Mouse (Mus musculus) ES-E14 (cell line): Measurements from ENCODE around the gene Zan. TPM values are rescaled to one million over a fixed set of nuclear protein-coding genes. Genes with fewer than 3 reads are reported as not detected.

ENCODE experiments used
- DNase-seq: peaks from one replicate; pipeline ENCODE4 v3.0.0-alpha.2; 2013; ENCODE audit warnings: low read depth, low spot score
- H3K27ac ChIP-seq: 2 replicates; pipeline ENCODE4 v1.5.1; 2012; ENCODE audit warnings: low read depth, mild to moderate bottlenecking, low read length, moderate library complexity, mixed read lengths; ENCODE audit not compliant: poor library complexity, insufficient read depth, severe bottlenecking
- H3K36me3 ChIP-seq: 2 replicates; pipeline ENCODE4 v1.6.1; 2012; ENCODE audit warnings: mild to moderate bottlenecking, low read length, moderate library complexity, mixed read lengths; ENCODE audit not compliant: control insufficient read depth, poor library complexity, insufficient read depth, severe bottlenecking
- H3K4me1 ChIP-seq, 2 experiments: fragments of 150-350 bp in 1 of 2; sonication (generic) in 1 of 2; 2 replicates each; pipeline ENCODE4 v1.6.1; 2012; ENCODE audit warnings: low read length in 2 of 2, mild to moderate bottlenecking in 1 of 2, mixed read lengths in 1 of 2; ENCODE audit not compliant: control insufficient read depth in 2 of 2, insufficient read depth in 2 of 2, poor library complexity in 1 of 2
- H3K4me3 ChIP-seq, 2 experiments: fragments of 150-350 bp in 1 of 2; sonication (generic) in 1 of 2; 2 replicates each; pipeline ENCODE4 v1.5.1; 2012; ENCODE audit warnings: low read length in 2 of 2, low read depth in 1 of 2, mild to moderate bottlenecking in 1 of 2, mixed read lengths in 1 of 2; ENCODE audit not compliant: insufficient read depth in 1 of 2, poor library complexity in 1 of 2, severe bottlenecking in 1 of 2
- H3K9ac ChIP-seq: 2 replicates; pipeline ENCODE4 v1.6.1; 2012; ENCODE audit warnings: low read depth, mild to moderate bottlenecking, low read length, mixed read lengths; ENCODE audit not compliant: poor library complexity, insufficient read depth, severe bottlenecking
- H3K9me3 ChIP-seq: fragments of 150-350 bp; sonication (generic); 2 replicates; pipeline ENCODE4 v1.6.1; 2012; ENCODE audit warnings: low read depth, mild to moderate bottlenecking, low read length; ENCODE audit not compliant: control insufficient read depth, insufficient read depth
- CHD2 ChIP-seq: IDR thresholded peaks from 2 replicates; pipeline ENCODE4 v1.6.1; 2014; ENCODE audit warnings: mild to moderate bottlenecking, low read depth, low read length, inconsistent platforms
- MAFK ChIP-seq: IDR thresholded peaks from 2 replicates; pipeline ENCODE4 v1.6.1; 2014; ENCODE audit warnings: mild to moderate bottlenecking, low read depth, low read length, inconsistent platforms; ENCODE audit not compliant: insufficient read depth
- ZC3H11A ChIP-seq: IDR thresholded peaks from 2 replicates; pipeline ENCODE4 v1.6.1; 2012; ENCODE audit warnings: low read depth, mild to moderate bottlenecking, inconsistent platforms, low read length, borderline replicate concordance
- in situ Hi-C, 2 experiments: fragments of 600-800 bp; cut with MboI; formaldehyde crosslinking; loops; one replicate each; pipeline ENCODE4 v1.15.1; 2025; ENCODE audit warnings: low sequenced_read_pairs in 2 of 2, inconsistent platforms in 1 of 2; ENCODE audit not compliant: unreplicated experiment in 2 of 2
- total RNA-seq: library from RNA; depleted of rRNA; stranded (reverse); fragments of 300-350 nt; gene quantifications from 2 replicates; pipeline ENCODE4 v1.2.3, GENCODE M21; 2012; rRNA removed

The Zan gene
- total RNA-seq, 1 experiment: 2.6 TPM

DNA sequence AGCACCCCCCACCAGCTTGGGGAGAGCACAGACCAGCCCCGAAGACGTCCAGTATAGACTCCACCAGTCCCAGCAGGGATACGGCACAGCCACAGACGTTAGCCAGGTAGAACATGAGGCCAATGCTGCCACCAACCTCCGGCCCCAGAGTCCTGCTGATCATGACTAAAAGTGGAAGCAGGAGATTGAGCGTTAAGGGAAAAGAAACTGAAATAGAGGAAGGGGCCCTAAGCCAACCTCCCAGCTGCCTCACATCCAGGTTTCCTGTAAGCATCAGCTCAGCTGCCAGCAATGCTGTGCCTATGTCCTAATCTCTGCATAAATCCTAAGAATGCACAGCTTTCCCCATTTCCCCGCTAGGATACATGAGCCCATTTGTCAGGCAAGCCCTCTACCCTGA lies 146.0 kb downstream of the Zan start:
- peaks cover 8 to 9% of the 10 kb centered on the region in 2 experiments for H3K4me1 ChIP-seq
- DNase-seq: no peak
- no peak overlapping the region for H3K4me3 ChIP-seq
- no peak for TF ChIP-seq CHD2
- no peak for TF ChIP-seq ZC3H11A
- no peak for TF ChIP-seq MAFK
- H3K9me3 ChIP-seq: no peaks in the 10 kb centered on the region
- peaks cover 2% of the 10 kb centered on the region; the same call in 1 of the 2 replicates for H3K36me3 ChIP-seq
- no peak overlapping the region for H3K9ac ChIP-seq
- no peak overlapping the region for H3K27ac ChIP-seq
- in situ Hi-C loops: no loop called here

Other genes starting within 250 kb of the Zan start
- gene Ache, start 189.5 kb downstream of the Zan start, total RNA-seq: 0.31 TPM in 1 of 2 replicates, not detected in the other
- gene Ufsp1, start 182.4 kb downstream of the Zan start, total RNA-seq: 3.6 and 6.3 TPM in 2 replicates
- gene Srrt, start 169.4 kb downstream of the Zan start, total RNA-seq: 350 and 528 TPM in 2 replicates
- 22.7 and 24.2 TPM in 2 replicates for gene Trip6, start 162.7 kb downstream of the Zan start, total RNA-seq
- 20.9 and 34.9 TPM in 2 replicates for gene Slc12a9, start 143.5 kb downstream of the Zan start, total RNA-seq
- 34.3 and 58.8 TPM in 2 replicates for gene Ephb4, start 127.0 kb downstream of the Zan start, total RNA-seq
- gene Pop7, start 25.5 kb upstream of the Zan start, total RNA-seq: 35.7 and 41.7 TPM in 2 replicates
- gene Gigyf1, start 41.5 kb upstream of the Zan start, total RNA-seq: 24.7 and 40.3 TPM in 2 replicates
- 0.36 and 0.48 TPM in 2 replicates for gene Epo, start 56.2 kb upstream of the Zan start, total RNA-seq
- gene Gnb2, start 56.4 kb upstream of the Zan start, total RNA-seq: 259 and 297 TPM in 2 replicates
- not detected in 2 replicates for gene Actl6b, start 76.5 kb upstream of the Zan start, total RNA-seq
- 3.7 and 7.6 TPM in 2 replicates for gene Tfr2, start 92.8 kb upstream of the Zan start, total RNA-seq
- gene Mospd3, start 124.0 kb upstream of the Zan start, total RNA-seq: 7.8 and 12.9 TPM in 2 replicates
- gene Pcolce, start 136.7 kb upstream of the Zan start, total RNA-seq: 134 and 157 TPM in 2 replicates
- 1.1 and 2.2 TPM in 2 replicates for gene Fbxo24, start 151.9 kb upstream of the Zan start, total RNA-seq
- 12.7 and 23.0 TPM in 2 replicates for gene Lrch4, start 152.1 kb upstream of the Zan start, total RNA-seq
- gene Gm20605, start 152.1 kb upstream of the Zan start, total RNA-seq: 7.8 and 13.6 TPM in 2 replicates
- 12.0 and 24.0 TPM in 2 replicates for gene Sap25, start 164.3 kb upstream of the Zan start, total RNA-seq
- gene Irs3, start 168.7 kb upstream of the Zan start, total RNA-seq: 0.85 and 1.5 TPM in 2 replicates
- gene Agfg2, start 207.7 kb upstream of the Zan start, total RNA-seq: 12.3 and 12.5 TPM in 2 replicates